Mouse (Mus musculus) C2C12 (cell line): Measurements from ENCODE around the gene Ifi27.

Experiments used
- CTCF ChIP-seq: IDR thresholded peaks from one replicate; pipeline ENCODE4 v1.5.1; 2011; ENCODE audit not compliant: control insufficient read depth, insufficient read depth, insufficient read length
- MAX ChIP-seq: IDR thresholded peaks from one replicate; pipeline ENCODE4 v1.6.1; 2011; ENCODE audit warnings: mild to moderate bottlenecking, control low read depth
- USF1 ChIP-seq: IDR thresholded peaks from one replicate; pipeline ENCODE4 v1.6.1; 2011; ENCODE audit warnings: low read depth, mild to moderate bottlenecking, control low read depth, moderate library complexity

- TF ChIP-seq MAX (no peak), CTCF (no peak), USF1 (no peak)
Measured at GRCm38 (mm10) chr12:103457140-103457539, 23.1 kb downstream of the Ifi27 start, which contains the start of gene Ifi27l2b.
